Mouse (Mus musculus): ENCODE measurements around the gene Gphn.
"Not testable (repeated sequence)": the region's sequence is repeated elsewhere in the genome, so short reads cannot be mapped to it uniquely, and the experiment has no call there.

Gphn gene

GRCm38 (mm10) chr12:78389267-78389666 is 163.1 kb downstream of the Gphn start:
- DNase-seq: no peak

- DNase-seq: no peak
Measured at GRCm38 (mm10) chr12:78395297-78395696, 169.1 kb downstream of the Gphn start.

- not testable (repeated sequence) for DNase-seq
Measured at GRCm38 (mm10) chr12:78407518-78407917, 181.3 kb downstream of the Gphn start.

- no peak for DNase-seq
Measured at GRCm38 (mm10) chr12:78522176-78522575, 296.0 kb downstream of the Gphn start.

GRCm38 (mm10) chr12:78522804-78523394 is 296.7 kb downstream of the Gphn start:
- no peak for DNase-seq

GRCm38 (mm10) chr12:78537590-78537989 is 311.4 kb downstream of the Gphn start:
- DNase-seq: not testable (repeated sequence)

- DNase-seq: no peak
Measured at GRCm38 (mm10) chr12:78550913-78551312, 324.7 kb downstream of the Gphn start.

GRCm38 (mm10) chr12:78631816-78632215 is 405.6 kb downstream of the Gphn start:
- no peak for DNase-seq

GRCm38 (mm10) chr12:78639466-78639865 is 413.3 kb downstream of the Gphn start:
- no peak for DNase-seq

- DNase-seq: no peak
Measured at GRCm38 (mm10) chr12:78640086-78640485, 413.9 kb downstream of the Gphn start.

GRCm38 (mm10) chr12:78641220-78641619 is 415.0 kb downstream of the Gphn start:
- no peak for DNase-seq

- DNase-seq: no peak
Measured at GRCm38 (mm10) chr12:78643691-78644090, 417.5 kb downstream of the Gphn start.

GRCm38 (mm10) chr12:78645282-78645681 is 419.1 kb downstream of the Gphn start:
- no peak for DNase-seq

GRCm38 (mm10) chr12:78659718-78660304 is 433.6 kb downstream of the Gphn start:
- no peak for DNase-seq

GRCm38 (mm10) chr12:78678101-78678806 is 452.1 kb downstream of the Gphn start:
- DNase-seq: no peak

GRCm38 (mm10) chr12:78678807-78679189 is 452.6 kb downstream of the Gphn start:
- DNase-seq: no peak

GRCm38 (mm10) chr12:78681048-78681447 is 454.9 kb downstream of the Gphn start:
- DNase-seq: no peak

- DNase-seq: no peak
Measured at GRCm38 (mm10) chr12:78682279-78682678, 456.1 kb downstream of the Gphn start.

GRCm38 (mm10) chr12:78685669-78686215 is 459.6 kb downstream of the Gphn start:
- no peak for DNase-seq

- DNase-seq: no peak
Measured at GRCm38 (mm10) chr12:78688876-78689275, 462.7 kb downstream of the Gphn start.

GRCm38 (mm10) chr12:78691325-78691724 is 465.1 kb downstream of the Gphn start, which contains the start of gene Fam71d:
Fam71d (plus strand) TSS chr12:78691535.
- DNase-seq: no peak

GRCm38 (mm10) chr12:78693281-78693680 is 467.1 kb downstream of the Gphn start:
- DNase-seq: no peak

GRCm38 (mm10) chr12:78717783-78718182 is 491.6 kb downstream of the Gphn start:
- DNase-seq: no peak

- DNase-seq: no peak
Measured at GRCm38 (mm10) chr12:78727723-78728122, 501.5 kb downstream of the Gphn start.
